Mouse (Mus musculus): ENCODE results near the gene Csf2rb2. TPM values are rescaled to one million over a fixed set of nuclear protein-coding genes. Genes with fewer than 3 reads are reported as not detected.
"Not testable (repeated sequence)": the region's sequence is repeated elsewhere in the genome, so short reads cannot be mapped to it uniquely, and the experiment has no call there.

The Csf2rb2 gene
- total RNA-seq (2014; rRNA removed; ENCODE audit: low replicate concordance) (0.50 and 6.0 TPM in 2 replicates), polyA plus RNA-seq (2015; fragmentation: Nextera tagmentation; extraction: Ambion mirVana) (0.19 and 0.23 TPM in 2 replicates)

DNA sequence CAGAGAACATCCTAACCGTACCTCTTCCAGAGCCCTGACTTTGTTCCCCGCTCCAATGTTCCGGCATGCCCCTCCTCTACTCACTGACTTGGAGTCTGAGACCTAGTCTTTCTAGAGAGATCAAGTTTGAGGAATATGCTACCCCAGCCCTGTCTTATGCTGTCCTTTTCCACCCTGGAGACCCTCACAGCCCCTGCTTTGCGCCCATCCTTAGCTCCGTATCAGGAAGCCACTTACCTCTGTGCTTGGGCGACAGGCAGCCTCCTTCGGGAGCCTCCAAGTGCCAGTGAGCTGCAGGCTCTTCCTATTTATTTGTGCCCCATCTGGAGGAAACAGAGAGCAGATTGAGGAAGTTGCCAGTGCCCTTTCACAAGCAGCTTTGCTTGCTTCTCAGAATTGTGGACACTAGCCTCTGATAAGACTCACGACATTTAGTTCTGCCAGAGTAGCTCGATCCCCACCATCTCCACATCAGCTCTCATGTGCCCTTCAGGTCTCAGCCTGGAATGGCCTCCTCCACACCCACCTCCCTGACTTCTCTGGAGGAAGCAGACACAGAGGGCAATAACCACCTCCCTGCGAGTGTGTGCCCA lies at the start of gene Csf2rb2:
Gene Csf2rb2 (minus strand): TSS at position 381 of the 593 bp plus-strand sequence.
- H3K4me1 ChIP-seq (ENCODE audit: control insufficient read depth, insufficient read depth) = peaks cover 5% of the 10 kb centered on the region; the same call in 1 of the 2 replicates
- H3K27ac ChIP-seq (ENCODE audit: low read depth) = no peak within 1 kb of the TSS
- no peak for TF ChIP-seq CTCF (IDR thresholded peaks at IDR 0.05; ENCODE audit: low read depth)
- no peak for TF ChIP-seq EP300 (IDR thresholded peaks at IDR 0.05; ENCODE audit: low read depth)
- WGBS = 61% methylated on average over 10 of the region's 10 CpGs
- DNase-seq (ENCODE audit: low spot score) (no peak), ATAC-seq (ENCODE audit: insufficient read depth, low read depth) (no peak)
- no peaks in the 10 kb centered on the region for H3K36me3 ChIP-seq (replicated peaks; ENCODE audit: control insufficient read depth, insufficient read depth, low read length)
- no peaks in the 10 kb centered on the region for H3K9me3 ChIP-seq (replicated peaks; ENCODE audit: control insufficient read depth, low read length)
- no peak within 1 kb of the TSS for H3K9ac ChIP-seq (replicated peaks; ENCODE audit: low read depth, low read length)
- no peak within 1 kb of the TSS for H3K4me2 ChIP-seq (ENCODE audit: low read depth, low read length)
- no peak within 1 kb of the TSS for H3K4me3 ChIP-seq (ENCODE audit: low read depth, low read length)
- H3K27me3 ChIP-seq (ENCODE audit: control insufficient read depth, insufficient read depth, low read length) = no peaks in the 10 kb centered on the region

DNA sequence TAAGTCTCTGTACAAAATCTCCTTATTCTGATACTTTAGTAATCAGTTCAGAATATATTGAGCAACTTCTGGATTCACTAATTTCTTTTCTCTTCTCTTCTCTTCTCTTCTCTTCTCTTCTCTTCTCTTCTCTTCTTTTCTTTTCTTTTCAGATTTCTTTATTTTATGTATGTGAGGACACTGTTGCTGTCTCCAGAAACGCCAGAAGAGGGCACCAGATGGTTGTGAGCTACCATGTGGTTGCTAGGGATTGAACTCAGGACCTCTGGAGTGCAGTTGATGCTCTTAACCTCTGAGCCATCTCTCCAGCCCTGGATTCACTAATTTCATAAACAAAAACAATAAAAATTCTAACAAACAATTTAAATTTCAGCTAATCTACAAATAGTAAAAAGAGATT lies 49.4 kb upstream of the Csf2rb2 start:
- ATAC-seq (ENCODE audit: insufficient read depth, low read depth) (no peak), DNase-seq (ENCODE audit: low spot score) (peak; percentile 20)
- Histone ChIP-seq H3K27me3 (ENCODE audit: control insufficient read depth, insufficient read depth, low read length) (no peaks in the 10 kb centered on the region), H3K27ac (ENCODE audit: low read depth) (no peak overlapping the region), H3K4me1 (ENCODE audit: control insufficient read depth, insufficient read depth) (no peaks in the 10 kb centered on the region), H3K4me2 (ENCODE audit: low read depth, low read length) (no peak overlapping the region), H3K9ac (replicated peaks; ENCODE audit: low read depth, low read length) (no peak overlapping the region), H3K36me3 (replicated peaks; ENCODE audit: control insufficient read depth, insufficient read depth, low read length) (no peaks in the 10 kb centered on the region), H3K9me3 (replicated peaks; ENCODE audit: control insufficient read depth, low read length) (no peaks in the 10 kb centered on the region), H3K4me3 (ENCODE audit: low read depth, low read length) (no peak overlapping the region)
- TF ChIP-seq EP300 (IDR thresholded peaks at IDR 0.05; ENCODE audit: low read depth) = no peak
- TF ChIP-seq CTCF (IDR thresholded peaks at IDR 0.05; ENCODE audit: low read depth) = peak; percentile 69
- 0% methylated on average over 1 of the region's 1 CpGs for WGBS

DNA sequence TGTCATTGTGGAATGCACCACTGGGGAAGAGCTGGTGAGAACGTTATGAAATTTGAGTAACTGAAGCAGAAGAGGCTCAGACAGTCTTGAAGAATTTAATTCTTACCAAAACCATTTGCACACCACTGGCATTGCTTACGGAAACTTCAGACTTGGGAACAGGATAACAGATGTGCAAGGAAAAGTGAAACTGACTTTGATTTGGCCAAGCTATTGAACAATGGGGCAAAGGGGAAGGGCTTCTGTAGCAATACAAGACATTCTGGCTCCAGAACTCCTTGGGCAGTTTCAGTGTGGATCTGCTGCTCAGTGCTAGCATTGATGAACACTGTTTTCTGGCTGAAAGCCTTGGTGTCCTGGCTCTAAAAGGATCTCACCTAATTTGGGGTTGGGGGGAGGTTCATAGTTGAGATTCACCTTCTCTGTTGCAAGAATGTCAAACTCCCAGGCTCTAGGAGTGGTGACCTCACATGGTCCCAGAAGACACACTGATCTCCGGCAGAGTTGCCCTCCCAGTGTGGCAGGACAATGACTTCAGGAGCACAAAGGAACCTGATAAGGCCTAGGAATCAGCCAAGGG lies 46.2 kb upstream of the Csf2rb2 start:
- no peak for TF ChIP-seq CTCF (IDR thresholded peaks at IDR 0.05; ENCODE audit: low read depth)
- TF ChIP-seq EP300 (IDR thresholded peaks at IDR 0.05; ENCODE audit: low read depth) = no peak
- Histone ChIP-seq H3K4me2 (ENCODE audit: low read depth, low read length) (no peak overlapping the region), H3K36me3 (replicated peaks; ENCODE audit: control insufficient read depth, insufficient read depth, low read length) (no peaks in the 10 kb centered on the region), H3K4me1 (ENCODE audit: control insufficient read depth, insufficient read depth) (no peaks in the 10 kb centered on the region), H3K27ac (ENCODE audit: low read depth) (no peak overlapping the region), H3K27me3 (ENCODE audit: control insufficient read depth, insufficient read depth, low read length) (no peaks in the 10 kb centered on the region), H3K9ac (replicated peaks; ENCODE audit: low read depth, low read length) (no peak overlapping the region), H3K9me3 (replicated peaks; ENCODE audit: control insufficient read depth, low read length) (no peaks in the 10 kb centered on the region), H3K4me3 (ENCODE audit: low read depth, low read length) (no peak overlapping the region)
- ATAC-seq (ENCODE audit: insufficient read depth, low read depth) (no peak), DNase-seq (ENCODE audit: low spot score) (no peak)
- 45% methylated on average over 3 of the region's 3 CpGs for WGBS

DNA sequence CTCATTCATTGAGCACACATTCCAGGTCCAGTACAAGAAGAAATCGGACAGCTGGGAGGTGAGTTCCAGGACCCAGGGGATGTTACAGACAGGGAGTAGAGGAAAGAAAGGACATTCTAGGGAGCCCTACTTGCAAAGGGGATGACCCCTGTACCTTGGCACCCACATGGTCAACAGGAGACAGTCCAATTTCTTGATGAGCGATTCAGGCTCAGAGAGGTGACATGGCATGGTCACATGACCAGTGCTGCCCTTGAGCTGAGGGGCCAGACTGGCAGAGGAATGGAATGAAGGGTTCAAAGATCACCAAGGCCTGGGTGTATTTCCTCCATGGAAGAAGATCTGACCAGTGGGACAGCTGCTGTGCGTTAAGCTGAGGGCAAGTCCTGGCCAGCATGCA lies 39.0 kb upstream of the Csf2rb2 start:
- Histone ChIP-seq H3K36me3 (replicated peaks; ENCODE audit: control insufficient read depth, insufficient read depth, low read length) (no peaks in the 10 kb centered on the region), H3K4me2 (ENCODE audit: low read depth, low read length) (no peak overlapping the region), H3K9me3 (replicated peaks; ENCODE audit: control insufficient read depth, low read length) (no peaks in the 10 kb centered on the region), H3K4me3 (ENCODE audit: low read depth, low read length) (no peak overlapping the region), H3K27ac (ENCODE audit: low read depth) (no peak overlapping the region), H3K27me3 (ENCODE audit: control insufficient read depth, insufficient read depth, low read length) (no peaks in the 10 kb centered on the region), H3K4me1 (ENCODE audit: control insufficient read depth, insufficient read depth) (no peaks in the 10 kb centered on the region), H3K9ac (replicated peaks; ENCODE audit: low read depth, low read length) (no peak overlapping the region)
- WGBS = 76% methylated on average over 3 of the region's 3 CpGs
- ATAC-seq (ENCODE audit: insufficient read depth, low read depth) (no peak), DNase-seq (ENCODE audit: low spot score) (no peak)
- no peak for TF ChIP-seq CTCF (IDR thresholded peaks at IDR 0.05; ENCODE audit: low read depth)
- no peak for TF ChIP-seq EP300 (IDR thresholded peaks at IDR 0.05; ENCODE audit: low read depth)

DNA sequence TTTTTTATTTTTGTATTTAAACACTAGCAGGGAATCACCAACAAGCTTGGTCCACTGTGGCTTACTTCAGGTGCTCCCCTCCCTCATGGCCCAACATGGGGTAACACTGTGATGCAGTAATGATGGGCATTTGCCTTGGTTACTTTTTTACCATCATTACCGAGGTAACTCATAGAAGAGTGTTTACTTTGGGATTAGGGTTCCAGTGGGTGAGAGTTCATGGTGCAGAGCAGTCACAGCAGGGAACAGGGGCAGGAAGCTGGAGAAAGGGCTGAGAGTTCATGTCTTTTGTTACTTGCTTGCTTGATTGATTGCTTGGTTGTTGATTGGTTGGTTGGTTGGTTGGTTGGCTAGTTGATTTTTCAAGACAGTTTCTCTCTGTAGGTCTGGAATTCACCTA lies 38.2 kb upstream of the Csf2rb2 start:
- WGBS = 17% methylated on average over 1 of the region's 1 CpGs
- H3K36me3 ChIP-seq (replicated peaks; ENCODE audit: control insufficient read depth, insufficient read depth, low read length) = no peaks in the 10 kb centered on the region
- ATAC-seq (ENCODE audit: insufficient read depth, low read depth) = no peak

DNA sequence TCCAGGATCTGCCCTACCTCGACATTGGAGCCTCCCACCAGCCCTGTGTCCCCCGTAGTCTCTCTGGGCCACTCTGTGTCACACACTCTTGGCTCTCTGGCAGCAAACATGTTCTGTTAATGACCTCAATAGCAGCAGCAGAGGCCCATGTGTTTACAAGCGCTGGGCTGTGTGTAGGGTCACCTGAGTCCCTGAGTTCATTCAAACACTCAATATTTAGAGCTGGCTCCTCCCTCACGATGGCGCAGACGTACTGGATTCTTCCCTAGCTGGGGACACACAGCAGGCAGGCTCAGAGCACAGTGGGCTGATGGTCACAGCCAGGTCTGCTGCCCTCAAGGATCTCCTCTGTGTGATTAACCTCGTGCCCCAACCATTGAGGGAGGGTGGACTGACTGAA lies 35.4 kb upstream of the Csf2rb2 start:
- H3K4me1 ChIP-seq (ENCODE audit: control insufficient read depth, insufficient read depth); ATAC-seq (ENCODE audit: insufficient read depth, low read depth); H3K9me3 ChIP-seq (replicated peaks; ENCODE audit: control insufficient read depth, low read length): not testable (repeated sequence)

More for the DNA sequence above, 38.2 kb upstream of the Csf2rb2 start:
- H3K4me3 ChIP-seq (ENCODE audit: low read depth, low read length) = no peak overlapping the region
- no peak overlapping the region for H3K4me2 ChIP-seq (ENCODE audit: low read depth, low read length)
- no peak overlapping the region for H3K9ac ChIP-seq (replicated peaks; ENCODE audit: low read depth, low read length)
- no peaks in the 10 kb centered on the region for H3K9me3 ChIP-seq (replicated peaks; ENCODE audit: control insufficient read depth, low read length)
- TF ChIP-seq CTCF (IDR thresholded peaks at IDR 0.05; ENCODE audit: low read depth) (no peak), EP300 (IDR thresholded peaks at IDR 0.05; ENCODE audit: low read depth) (no peak)
- H3K27me3 ChIP-seq (ENCODE audit: control insufficient read depth, insufficient read depth, low read length) = no peaks in the 10 kb centered on the region
- no peak overlapping the region for H3K27ac ChIP-seq (ENCODE audit: low read depth)
- no peak for DNase-seq (ENCODE audit: low spot score)
- H3K4me1 ChIP-seq (ENCODE audit: control insufficient read depth, insufficient read depth) = no peaks in the 10 kb centered on the region

More for the DNA sequence above, 35.4 kb upstream of the Csf2rb2 start:
- H3K4me2 ChIP-seq (ENCODE audit: low read depth, low read length); H3K4me3 ChIP-seq (ENCODE audit: low read depth, low read length); H3K9ac ChIP-seq (replicated peaks; ENCODE audit: low read depth, low read length); DNase-seq (ENCODE audit: low spot score); H3K27me3 ChIP-seq (ENCODE audit: control insufficient read depth, insufficient read depth, low read length); H3K36me3 ChIP-seq (replicated peaks; ENCODE audit: control insufficient read depth, insufficient read depth, low read length); H3K27ac ChIP-seq (ENCODE audit: low read depth): not testable (repeated sequence)
- WGBS = 79% methylated on average over 6 of the region's 7 CpGs

Measured in heart, postnatal 0 days (tissue).